Mouse (Mus musculus) hindbrain, postnatal 0 days (tissue): ENCODE results near the gene Npas4. TPM values are rescaled to one million over a fixed set of nuclear protein-coding genes. Genes with fewer than 3 reads are reported as not detected.
"Not testable (repeated sequence)": the region's sequence is repeated elsewhere in the genome, so short reads cannot be mapped to it uniquely, and the experiment has no call there.

ENCODE experiments used
- ATAC-seq: fragments of 200-750 bp; cut with Nextera tagmentation; 2 replicates; pipeline ENCODE4 v1.8.0; 2017; ENCODE audit warnings: mild to moderate bottlenecking, moderate TSS enrichment, moderate library complexity
- DNase-seq: peaks from one replicate; pipeline ENCODE4 v3.0.0-alpha.2; 2015; ENCODE audit warnings: low spot score
- H3K27ac ChIP-seq: fragments of 300-500 bp; sonication (generic); 2 replicates; pipeline ENCODE4 v1.5.1; 2014; ENCODE audit warnings: mild to moderate bottlenecking
- H3K27me3 ChIP-seq: fragments of 300-500 bp; sonication (generic); 2 replicates; pipeline ENCODE4 v1.6.1; 2014; ENCODE audit warnings: low read length, mixed read lengths; ENCODE audit not compliant: insufficient read depth
- H3K36me3 ChIP-seq: fragments of 300-500 bp; sonication (generic); 2 replicates; pipeline ENCODE4 v1.6.1; 2014; ENCODE audit warnings: low read length, mixed read lengths; ENCODE audit not compliant: insufficient read depth
- H3K4me1 ChIP-seq: fragments of 300-500 bp; sonication (generic); 2 replicates; pipeline ENCODE4 v1.6.1; 2014; ENCODE audit warnings: antibody characterized with exemption, low read length, mixed read lengths; ENCODE audit not compliant: insufficient read depth
- H3K4me2 ChIP-seq: fragments of 300-500 bp; sonication (generic); 2 replicates; pipeline ENCODE4 v1.6.1; 2014; ENCODE audit warnings: low read depth, mild to moderate bottlenecking, low read length, moderate library complexity, mixed read lengths
- H3K4me3 ChIP-seq: fragments of 300-500 bp; sonication (generic); 2 replicates; pipeline ENCODE4 v1.5.1; 2014; ENCODE audit warnings: low read length
- H3K9ac ChIP-seq: fragments of 300-500 bp; sonication (generic); replicated peaks from 2 replicates; pipeline ENCODE4 v1.6.1; 2014; ENCODE audit warnings: mild to moderate bottlenecking, low read length, moderate library complexity, mixed read lengths
- H3K9me3 ChIP-seq: fragments of 300-500 bp; sonication (generic); 2 replicates; pipeline ENCODE4 v1.6.1; 2016; ENCODE audit warnings: low read length, mixed read lengths
- CTCF ChIP-seq: IDR thresholded peaks from 2 replicates; pipeline ENCODE4 v1.5.1; 2016; ENCODE audit warnings: antibody characterized with exemption, control low read depth, low read depth
- WGBS: fragments of 180-500 bp; shearing (Covaris S2); extraction: QIAGEN DNeasy Blood & Tissue Kit; methylation state at CpG from one replicate; pipeline ENCODE4 v1.1.7; 2014; 5-methylcytosine and 5-hydroxymethylcytosine counted together
- polyA plus RNA-seq: library from polyadenylated mRNA; unstranded; fragments of >200 nt; fragmentation: Nextera tagmentation; extraction: Ambion mirVana; gene quantifications from 2 replicates; pipeline ENCODE4 v1.2.1, GENCODE M21; 2015
- total RNA-seq: library from RNA; depleted of rRNA; stranded (reverse); fragments of >200 nt; gene quantifications from 2 replicates; pipeline ENCODE4 v1.2.3, GENCODE M21; 2014

Gene Npas4
- total and polyA plus RNA-seq, 2 experiments from 2014 or later, result 0.13 to 3.0 TPM

DNA sequence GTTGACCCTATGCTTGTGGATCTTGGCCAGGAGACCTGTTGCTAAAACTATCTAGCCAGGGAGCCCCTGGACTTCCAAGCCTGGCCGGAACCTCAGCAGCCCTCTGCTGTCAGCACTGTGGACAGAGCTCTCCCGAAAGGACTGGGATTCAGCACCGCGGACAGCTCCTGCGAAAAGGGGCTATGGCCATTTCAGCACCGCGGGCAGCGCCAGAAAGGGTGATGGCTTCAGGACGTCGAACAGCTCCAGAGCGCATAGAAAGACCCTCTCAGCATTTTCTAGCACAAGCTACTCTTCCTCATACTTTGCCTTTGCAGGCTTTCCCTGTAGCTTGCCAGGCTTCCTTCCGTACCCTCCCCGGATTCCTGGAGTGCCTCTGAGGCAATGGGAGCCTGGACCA, 1.1 kb downstream of the Npas4 start:
- Histone ChIP-seq H3K27ac (no peak overlapping the region), H3K27me3 (peaks cover 10% of the 10 kb centered on the region; the same call in 1 of the 2 replicates)

DNA sequence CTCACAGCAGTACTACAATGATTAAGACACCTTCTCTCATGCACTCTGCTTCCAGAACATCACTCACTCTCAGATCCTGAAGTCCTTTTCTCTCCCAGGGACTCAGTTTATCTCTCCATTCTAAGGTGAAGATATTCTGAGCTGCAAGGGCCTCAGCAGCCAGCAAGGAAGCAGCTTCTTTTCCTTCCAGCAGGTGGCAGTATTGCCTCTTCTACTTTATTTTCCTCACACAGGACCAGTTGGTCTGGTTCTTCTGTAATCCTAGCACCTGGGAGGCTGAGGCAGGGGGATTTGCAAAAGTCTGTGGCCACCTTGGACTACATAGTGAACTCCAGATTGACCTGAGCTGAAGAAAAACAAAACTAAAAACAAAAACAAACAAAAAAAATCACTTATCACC, 8.3 kb downstream of the Npas4 start:
- Histone ChIP-seq H3K4me2 (no peak overlapping the region), H3K4me1 (no peaks in the 10 kb centered on the region), H3K9ac (no peak overlapping the region), H3K27ac (no peak overlapping the region), H3K36me3 (peaks cover 2% of the 10 kb centered on the region; the same call in 1 of the 2 replicates), H3K4me3 (no peak overlapping the region), H3K9me3 (no peaks in the 10 kb centered on the region), H3K27me3 (peaks cover 20% of the 10 kb centered on the region; the same call in 1 of the 2 replicates)
- ATAC-seq (0 out of 2 replicates have a peak, but pooled peaks have one; percentile 40), DNase-seq (peak; percentile 87)
- TF ChIP-seq CTCF, result peak; percentile 90

More for the DNA sequence above, 1.1 kb downstream of the Npas4 start:
- peak overlapping the region; percentile 48 for H3K4me3 ChIP-seq
- H3K9ac ChIP-seq, result peak overlapping the region; percentile 57; the same call in 1 of the 2 replicates
- WGBS, result 2% methylated on average over 13 of the region's 13 CpGs
- ATAC-seq (no peak), DNase-seq (peak; percentile 87)
- H3K9me3 ChIP-seq, result no peaks in the 10 kb centered on the region
- peaks cover 11% of the 10 kb centered on the region for H3K4me1 ChIP-seq
- H3K36me3 ChIP-seq, result peaks cover 9% of the 10 kb centered on the region
- TF ChIP-seq CTCF, result 0 out of 2 replicates have a peak, but pooled peaks have one; percentile 13
- H3K4me2 ChIP-seq, result peak overlapping the region; percentile 68

GRCm38 (mm10) chr19:4968236-4968635, 21.9 kb downstream of the Npas4 start:
- DNase-seq (peak; percentile 18), ATAC-seq (no peak)
- H3K4me2 ChIP-seq, result no peak overlapping the region
- H3K9ac ChIP-seq, result no peak overlapping the region
- H3K27me3 ChIP-seq, result no peaks in the 10 kb centered on the region
- WGBS, result 95% methylated on average over 2 of the region's 2 CpGs
- no peak overlapping the region for H3K27ac ChIP-seq
- H3K4me1 ChIP-seq, result no peaks in the 10 kb centered on the region
- peaks cover 17% of the 10 kb centered on the region; the same call in 1 of the 2 replicates for H3K36me3 ChIP-seq
- TF ChIP-seq CTCF, result peak; percentile 56
- H3K4me3 ChIP-seq, result no peak overlapping the region
- H3K9me3 ChIP-seq, result no peaks in the 10 kb centered on the region

- peak within 1 kb of the TSS; percentile 82 for H3K27ac ChIP-seq
- WGBS, result under 1% methylated on average over 34 of the region's 34 CpGs
- H3K9ac ChIP-seq, result peak within 1 kb of the TSS; percentile 63
- H3K36me3 ChIP-seq, result peaks cover 13% of the 10 kb centered on the region; the same call in 1 of the 2 replicates
- peak within 1 kb of the TSS; percentile 68 for H3K4me2 ChIP-seq
- peak within 1 kb of the TSS; percentile 74 for H3K4me3 ChIP-seq
- no peaks in the 10 kb centered on the region for H3K27me3 ChIP-seq
- no peaks in the 10 kb centered on the region for H3K9me3 ChIP-seq
- TF ChIP-seq CTCF, result peak; percentile 92
- DNase-seq (peak; percentile 97), ATAC-seq (peak; percentile 97)
- H3K4me1 ChIP-seq, result peaks cover 5% of the 10 kb centered on the region; the same call in 1 of the 2 replicates
Measured at GRCm38 (mm10) chr19:4961928-4962601, 28.1 kb downstream of the Npas4 start, which contains the start of gene Mrpl11. Gene Mrpl11, plus strand, starts transcription at chr19:4962147.

DNA sequence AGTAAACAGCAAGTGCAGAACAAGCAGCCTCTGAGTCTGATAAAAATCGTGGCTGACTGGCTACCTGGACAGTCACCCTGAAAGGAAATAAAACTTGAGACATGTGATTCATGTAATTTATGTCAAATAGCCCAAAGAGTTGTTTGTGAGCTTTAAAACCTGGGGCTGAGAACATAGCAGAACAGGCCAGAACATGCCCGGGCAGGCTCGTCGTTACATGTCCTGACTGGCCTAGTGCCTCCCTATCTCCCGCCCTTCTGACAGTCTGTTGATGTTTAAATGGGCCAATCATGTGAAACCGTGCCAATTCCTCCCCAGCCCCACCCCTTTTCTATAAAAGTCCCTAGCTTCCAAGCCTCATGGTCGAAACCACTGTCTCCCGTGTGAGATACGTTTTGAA, 41.5 kb downstream of the Npas4 start:
- H3K27me3 ChIP-seq, H3K9me3 ChIP-seq, ATAC-seq, H3K9ac ChIP-seq, H3K4me2 ChIP-seq, H3K4me3 ChIP-seq, H3K27ac ChIP-seq, H3K4me1 ChIP-seq, DNase-seq, H3K36me3 ChIP-seq: not testable (repeated sequence)
- whole genome bisulfite sequencing, result 83% methylated on average over 9 of the region's 9 CpGs

GRCm38 (mm10) chr19:4945540-4945939, 44.6 kb downstream of the Npas4 start:
- no peaks in the 10 kb centered on the region for H3K9me3 ChIP-seq
- ATAC-seq (no peak), DNase-seq (no peak)
- H3K4me3 ChIP-seq, result no peak overlapping the region
- no peaks in the 10 kb centered on the region for H3K27me3 ChIP-seq
- H3K4me1 ChIP-seq, result 0 out of 2 replicates have a peak, but pooled peaks cover 3% of the 10 kb centered on the region
- no peaks in the 10 kb centered on the region for H3K36me3 ChIP-seq
- no peak overlapping the region for H3K9ac ChIP-seq
- no peak for TF ChIP-seq CTCF
- H3K27ac ChIP-seq, result no peak overlapping the region
- WGBS, result 43% methylated on average over 6 of the region's 6 CpGs
- no peak overlapping the region for H3K4me2 ChIP-seq

DNA sequence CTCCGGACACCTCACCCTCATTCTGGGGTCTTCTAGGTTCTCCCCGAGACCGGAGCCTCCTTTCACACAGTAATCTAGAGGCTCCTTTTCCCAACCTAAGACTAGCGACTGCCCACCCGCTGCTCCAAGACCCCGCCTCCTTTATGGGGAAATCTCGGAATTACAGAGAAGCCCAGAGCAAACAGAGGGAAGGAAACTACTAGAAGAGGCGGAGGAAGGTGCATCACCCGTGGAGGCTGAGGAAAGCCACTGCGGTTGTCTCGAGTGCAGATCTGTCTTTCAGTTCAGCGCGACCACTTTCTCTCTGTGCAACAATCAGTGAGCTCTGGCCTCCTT, 46.9 kb downstream of the Npas4 start:
- 8% methylated on average over 13 of the region's 13 CpGs for WGBS
- Histone ChIP-seq H3K9ac (peak overlapping the region; percentile 78), H3K9me3 (no peaks in the 10 kb centered on the region), H3K36me3 (no peaks in the 10 kb centered on the region), H3K4me1 (0 out of 2 replicates have a peak, but pooled peaks cover 3% of the 10 kb centered on the region), H3K27me3 (no peaks in the 10 kb centered on the region), H3K4me3 (peak overlapping the region; percentile 71), H3K4me2 (peak overlapping the region; percentile 79), H3K27ac (peak overlapping the region; percentile 79)
- DNase-seq (no peak), ATAC-seq (peak; percentile 75; the same call in 1 of the 2 replicates)
- no peak for TF ChIP-seq CTCF
